Mouse (Mus musculus) stomach, postnatal 0 days (tissue): Measurements from ENCODE around the gene Jaml.

Experiments
- CTCF ChIP-seq: IDR thresholded peaks from 2 replicates; pipeline ENCODE4 v1.5.1; 2016; ENCODE audit warnings: antibody characterized with exemption, low read depth, mild to moderate bottlenecking, moderate library complexity
- EP300 ChIP-seq: optimal IDR thresholded peaks from 2 replicates; pipeline ENCODE3; 2016; ENCODE audit warnings: antibody characterized with exemption

- TF ChIP-seq EP300 (no peak), CTCF (no peak)
Observed at GRCm38 (mm10) chr9:45058304-45058940, 20.6 kb upstream of the Jaml start.
